Mouse (Mus musculus) retina, postnatal 1 day (tissue): Measurements from ENCODE around the gene Olfr1348.
A peak's percentile ranks its signal among the peaks of the same experiment; 100 is the strongest.
"Not testable (repeated sequence)": the region's sequence is repeated elsewhere in the genome, so short reads cannot be mapped to it uniquely, and the experiment has no call there.

Source experiments
- DNase-seq: peaks from one replicate; pipeline ENCODE4 v3.0.0-alpha.2; 2012

The Olfr1348 gene

GRCm38 (mm10) chr7:6508648-6509047 lies at the start of gene Olfr1348:
TSS of gene Olfr1348 (minus strand) at chr7:6508748.
- no peak for DNase-seq

GRCm38 (mm10) chr7:6526141-6526540 lies 17.6 kb upstream of the Olfr1348 start:
- no peak for DNase-seq

- DNase-seq = no peak
Measured at GRCm38 (mm10) chr7:6525001-6525400, 16.5 kb upstream of the Olfr1348 start.

- DNase-seq = no peak
Measured at GRCm38 (mm10) chr7:6522850-6523249, 14.3 kb upstream of the Olfr1348 start, which contains the start of gene Olfr1349. TSS of gene Olfr1349 (minus strand) at chr7:6522950.

GRCm38 (mm10) chr7:6521666-6522065 lies 13.1 kb upstream of the Olfr1348 start:
- DNase-seq = no peak

GRCm38 (mm10) chr7:6499655-6500054 lies 8.9 kb downstream of the Olfr1348 start, which contains the start of gene Olfr1347:
TSS of gene Olfr1347 (minus strand) at chr7:6499755.
- DNase-seq = no peak

GRCm38 (mm10) chr7:6486841-6487240 lies 21.7 kb downstream of the Olfr1348 start, which contains the start of gene Olfr5:
TSS of gene Olfr5 (minus strand) at chr7:6486941.
- no peak for DNase-seq

- DNase-seq = not testable (repeated sequence)
Measured at GRCm38 (mm10) chr7:6477633-6478032, 30.9 kb downstream of the Olfr1348 start.

- no peak for DNase-seq
Measured at GRCm38 (mm10) chr7:6466951-6467350, 41.6 kb downstream of the Olfr1348 start, which contains the start of gene Olfr1346. TSS of gene Olfr1346 (plus strand) at chr7:6467101.

GRCm38 (mm10) chr7:6456399-6456798 lies 52.1 kb downstream of the Olfr1348 start:
- peak; percentile 1 for DNase-seq

- no peak for DNase-seq
Measured at GRCm38 (mm10) chr7:6455868-6456267, 52.7 kb downstream of the Olfr1348 start, which contains the start of gene Olfr1336. TSS of gene Olfr1336 (plus strand) at chr7:6456168.
